Mouse (Mus musculus) cortical plate, adult 2 months (tissue): ENCODE data around the gene Prr19. TPM values are rescaled to one million over a fixed set of nuclear protein-coding genes. Genes with fewer than 3 reads are reported as not detected.
A peak's percentile ranks its signal among the peaks of the same experiment; 100 is the strongest.
"Not testable (repeated sequence)": the region's sequence is repeated elsewhere in the genome, so short reads cannot be mapped to it uniquely, and the experiment has no call there.

ENCODE experiments used
- H3K27ac ChIP-seq: fragments of 200-500 bp; 2 replicates; pipeline ENCODE4 v1.5.1; 2012; ENCODE audit warnings: low read length, control low read depth, inconsistent platforms; ENCODE audit not compliant: insufficient read depth
- H3K4me1 ChIP-seq: fragments of 200-500 bp; 2 replicates; pipeline ENCODE4 v1.6.1; 2011; ENCODE audit warnings: low read length; ENCODE audit not compliant: control insufficient read depth, insufficient read depth
- H3K4me3 ChIP-seq: fragments of 200-500 bp; 2 replicates; pipeline ENCODE4 v1.5.1; 2011; ENCODE audit warnings: mild to moderate bottlenecking, low read length, control low read depth; ENCODE audit not compliant: insufficient read depth
- CTCF ChIP-seq: fragments of 200-500 bp; IDR thresholded peaks from 2 replicates; pipeline ENCODE4 v1.5.1; 2011; ENCODE audit warnings: mild to moderate bottlenecking, control low read depth, low read length; ENCODE audit not compliant: insufficient read depth; ENCODE audit errors: extremely low read depth
- POLR2A ChIP-seq: fragments of 200-500 bp; IDR thresholded peaks from 2 replicates; pipeline ENCODE4 v1.6.1; 2011; ENCODE audit warnings: mild to moderate bottlenecking, low read length, control low read depth; ENCODE audit not compliant: insufficient read depth; ENCODE audit errors: extremely low read depth
- polyA plus RNA-seq: library from polyadenylated mRNA; depleted of rRNA; stranded (reverse); fragments of >200 nt; gene quantifications from 2 replicates; pipeline ENCODE4 v1.2.3, GENCODE M21; 2012; rRNA removed

Prr19 gene
- polyA plus RNA-seq, result 0.08 and 0.13 TPM in 2 replicates

- no peak within 1 kb of the TSS for H3K4me3 ChIP-seq
- H3K4me1 ChIP-seq, result 0 out of 2 replicates have a peak, but pooled peaks cover 1% of the 10 kb centered on the region
- TF ChIP-seq POLR2A, result no peak
- no peak for TF ChIP-seq CTCF
- H3K27ac ChIP-seq, result no peak within 1 kb of the TSS
Measured at GRCm38 (mm10) chr7:25301063-25301462, at the start of gene Prr19. Gene Prr19, plus strand, starts transcription at chr7:25301411.

- no peak for TF ChIP-seq POLR2A
- no peak for TF ChIP-seq CTCF
- peak overlapping the region; percentile 91 for H3K27ac ChIP-seq
- peaks cover 5% of the 10 kb centered on the region; the same call in 1 of the 2 replicates for H3K4me1 ChIP-seq
- H3K4me3 ChIP-seq, result peak overlapping the region; percentile 94
Measured at GRCm38 (mm10) chr7:25251822-25252221, 49.4 kb upstream of the Prr19 start.

GRCm38 (mm10) chr7:25261896-25262295 is 39.3 kb upstream of the Prr19 start:
- TF ChIP-seq CTCF, result no peak
- no peak for TF ChIP-seq POLR2A
- Histone ChIP-seq H3K27ac (no peak overlapping the region), H3K4me1 (no peaks in the 10 kb centered on the region), H3K4me3 (no peak overlapping the region)

- H3K4me3 ChIP-seq, result no peak overlapping the region
- H3K27ac ChIP-seq, result no peak overlapping the region
- H3K4me1 ChIP-seq, result peaks cover 1% of the 10 kb centered on the region; the same call in 1 of the 2 replicates
- no peak for TF ChIP-seq POLR2A
- no peak for TF ChIP-seq CTCF
Measured at GRCm38 (mm10) chr7:25263968-25264870, 37.0 kb upstream of the Prr19 start.

- H3K4me1 ChIP-seq, H3K27ac ChIP-seq, H3K4me3 ChIP-seq: not testable (repeated sequence)
Measured at GRCm38 (mm10) chr7:25265743-25266142, 35.5 kb upstream of the Prr19 start.

- TF ChIP-seq CTCF, result no peak
- TF ChIP-seq POLR2A, result no peak
- peaks cover 7% of the 10 kb centered on the region for H3K4me1 ChIP-seq
- H3K4me3 ChIP-seq, result no peak overlapping the region
- H3K27ac ChIP-seq, result no peak overlapping the region
Measured at GRCm38 (mm10) chr7:25266180-25266962, 34.8 kb upstream of the Prr19 start.

GRCm38 (mm10) chr7:25267301-25267750 is 33.9 kb upstream of the Prr19 start, which contains the start of gene Cic:
Gene Cic, plus strand, starts transcription at chr7:25267704.
- Histone ChIP-seq H3K27ac (peak within 1 kb of the TSS; percentile 91), H3K4me3 (peak within 1 kb of the TSS; percentile 82), H3K4me1 (peaks cover 7% of the 10 kb centered on the region)
- no peak for TF ChIP-seq CTCF
- TF ChIP-seq POLR2A, result no peak; the same call in 1 of the 2 replicates

- TF ChIP-seq POLR2A, result no peak
- TF ChIP-seq CTCF, result no peak
- peak overlapping the region; percentile 82 for H3K4me3 ChIP-seq
- H3K4me1 ChIP-seq, result peaks cover 7% of the 10 kb centered on the region
- H3K27ac ChIP-seq, result peak overlapping the region; percentile 91
Measured at GRCm38 (mm10) chr7:25267751-25268463, 33.3 kb upstream of the Prr19 start.

GRCm38 (mm10) chr7:25268588-25268987 is 32.6 kb upstream of the Prr19 start:
- no peak overlapping the region for H3K27ac ChIP-seq
- peak overlapping the region; percentile 82 for H3K4me3 ChIP-seq
- TF ChIP-seq POLR2A (no peak), CTCF (no peak)
- peaks cover 7% of the 10 kb centered on the region for H3K4me1 ChIP-seq
